Mouse (Mus musculus): ENCODE measurements around the gene Tmem63b. TPM values are rescaled to one million over a fixed set of nuclear protein-coding genes. Genes with fewer than 3 reads are reported as not detected.

Tmem63b gene
- total and polyA plus RNA-seq, 2 experiments from 2014 or later = 139 to 252 TPM

DNA sequence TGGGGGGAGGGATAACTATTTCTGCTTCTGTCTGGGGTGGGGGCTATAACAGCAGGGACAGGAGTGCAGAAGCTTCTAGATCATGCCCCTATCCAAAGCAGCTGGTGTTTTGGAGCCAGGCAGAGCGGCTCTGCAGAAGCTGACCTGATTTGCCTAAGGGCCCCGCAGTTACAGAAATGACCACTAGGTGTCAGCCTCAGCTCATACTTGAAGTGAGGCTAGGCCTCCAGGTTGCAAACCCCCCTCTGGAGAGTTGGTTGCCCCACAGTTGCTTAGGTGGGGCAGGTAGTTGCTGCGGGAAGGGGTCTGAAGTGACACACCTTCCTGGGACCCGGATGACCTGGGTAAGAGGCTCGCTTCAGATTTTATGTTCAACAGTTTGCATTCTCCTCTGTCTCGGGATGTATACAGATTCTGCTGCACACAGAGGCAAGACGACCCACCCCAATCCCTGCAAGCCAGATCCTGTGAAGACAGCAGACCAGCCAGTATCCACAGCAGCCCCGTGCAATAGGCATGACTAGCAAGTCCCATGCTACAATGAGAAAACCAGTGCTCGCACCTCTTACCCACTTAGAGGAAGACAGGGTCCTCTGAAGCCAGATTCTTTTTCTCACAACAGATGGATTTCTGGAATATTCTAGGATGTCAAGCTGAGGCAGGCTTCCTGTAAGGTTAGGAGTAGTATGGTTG, 44.6 kb upstream of the Tmem63b start:
- TF ChIP-seq CTCF (IDR thresholded peaks at IDR 0.05; ENCODE audit: low read depth) = peak; percentile 95
- Histone ChIP-seq H3K9me3 (ENCODE audit: low read length) (no peaks in the 10 kb centered on the region), H3K4me3 (ENCODE audit: low read length) (no peak overlapping the region), H3K27ac (no peak overlapping the region), H3K9ac (replicated peaks; ENCODE audit: low read length) (no peak overlapping the region), H3K27me3 (ENCODE audit: insufficient read depth, low read length) (no peaks in the 10 kb centered on the region), H3K4me1 (ENCODE audit: insufficient read depth, low read length) (peaks cover 18% of the 10 kb centered on the region; the same call in 1 of the 2 replicates), H3K36me3 (ENCODE audit: insufficient read depth, low read length) (no peaks in the 10 kb centered on the region), H3K4me2 (ENCODE audit: low read depth, low read length) (no peak overlapping the region)
- WGBS = 22% methylated on average over 9 of the region's 9 CpGs
- ATAC-seq (peak; percentile 48), DNase-seq (ENCODE audit: low spot score) (peak; percentile 94)

DNA sequence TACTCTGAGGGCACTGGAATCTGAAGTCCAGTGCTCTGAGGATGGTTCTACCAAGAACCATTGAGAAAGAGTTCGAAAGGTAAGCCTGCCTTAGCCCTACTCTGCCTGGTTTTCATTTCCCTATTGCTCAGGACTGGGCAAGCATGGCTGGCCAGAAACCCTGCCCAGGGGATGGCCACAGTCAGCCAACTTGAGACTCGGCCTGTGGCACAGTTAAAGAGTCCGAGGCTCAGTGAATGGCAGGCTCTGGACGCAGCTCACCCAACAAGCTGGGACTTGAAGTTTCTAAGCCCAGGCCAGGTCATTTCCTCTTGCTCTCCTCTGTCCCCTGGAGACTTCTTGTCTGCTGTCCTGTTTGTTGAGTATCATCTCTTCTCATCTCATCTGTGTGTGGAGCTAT, 44.0 kb upstream of the Tmem63b start:
- DNase-seq (ENCODE audit: low spot score) (no peak), ATAC-seq (no peak)
- H3K9ac ChIP-seq (replicated peaks; ENCODE audit: low read length) = no peak overlapping the region
- H3K4me1 ChIP-seq (ENCODE audit: insufficient read depth, low read length) = peaks cover 13% of the 10 kb centered on the region; the same call in 1 of the 2 replicates
- H3K27me3 ChIP-seq (ENCODE audit: insufficient read depth, low read length) = no peaks in the 10 kb centered on the region
- H3K27ac ChIP-seq = no peak overlapping the region
- 93% methylated on average over 4 of the region's 4 CpGs for WGBS
- no peak overlapping the region for H3K4me3 ChIP-seq (ENCODE audit: low read length)
- no peak for TF ChIP-seq CTCF (IDR thresholded peaks at IDR 0.05; ENCODE audit: low read depth)
- H3K4me2 ChIP-seq (ENCODE audit: low read depth, low read length) = no peak overlapping the region
- H3K9me3 ChIP-seq (ENCODE audit: low read length) = no peaks in the 10 kb centered on the region
- H3K36me3 ChIP-seq (ENCODE audit: insufficient read depth, low read length) = no peaks in the 10 kb centered on the region

DNA sequence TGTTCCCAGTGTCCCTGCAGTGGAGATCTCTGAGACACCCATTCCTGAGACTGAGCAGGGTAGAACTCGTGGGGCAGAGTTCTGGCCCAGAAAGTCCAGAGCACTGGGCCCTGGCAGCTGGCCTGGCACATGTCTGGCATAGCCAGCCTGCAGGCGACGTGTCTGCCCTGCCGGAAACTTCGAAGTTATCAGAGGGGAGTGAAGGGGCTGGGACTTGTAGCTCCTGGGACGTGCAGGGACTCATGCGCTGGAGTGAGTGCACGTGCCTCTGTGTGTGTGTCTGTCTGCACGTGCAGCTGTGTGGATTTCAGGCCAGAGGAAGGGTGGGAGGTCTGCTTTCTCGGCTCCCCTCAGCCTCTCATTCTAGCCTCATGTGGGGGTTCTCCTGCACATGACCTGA, 42.7 kb upstream of the Tmem63b start:
- no peak overlapping the region for H3K4me2 ChIP-seq (ENCODE audit: low read depth, low read length)
- peaks cover 5% of the 10 kb centered on the region; the same call in 1 of the 2 replicates for H3K4me1 ChIP-seq (ENCODE audit: insufficient read depth, low read length)
- TF ChIP-seq CTCF (IDR thresholded peaks at IDR 0.05; ENCODE audit: low read depth) = no peak
- no peaks in the 10 kb centered on the region for H3K36me3 ChIP-seq (ENCODE audit: insufficient read depth, low read length)
- H3K27me3 ChIP-seq (ENCODE audit: insufficient read depth, low read length) = no peaks in the 10 kb centered on the region
- H3K4me3 ChIP-seq (ENCODE audit: low read length) = no peak overlapping the region
- H3K9me3 ChIP-seq (ENCODE audit: low read length) = no peaks in the 10 kb centered on the region
- H3K9ac ChIP-seq (replicated peaks; ENCODE audit: low read length) = no peak overlapping the region
- ATAC-seq = no peak
- WGBS = 51% methylated on average over 10 of the region's 10 CpGs
- DNase-seq (ENCODE audit: low spot score) = no peak
- H3K27ac ChIP-seq = no peak overlapping the region

DNA sequence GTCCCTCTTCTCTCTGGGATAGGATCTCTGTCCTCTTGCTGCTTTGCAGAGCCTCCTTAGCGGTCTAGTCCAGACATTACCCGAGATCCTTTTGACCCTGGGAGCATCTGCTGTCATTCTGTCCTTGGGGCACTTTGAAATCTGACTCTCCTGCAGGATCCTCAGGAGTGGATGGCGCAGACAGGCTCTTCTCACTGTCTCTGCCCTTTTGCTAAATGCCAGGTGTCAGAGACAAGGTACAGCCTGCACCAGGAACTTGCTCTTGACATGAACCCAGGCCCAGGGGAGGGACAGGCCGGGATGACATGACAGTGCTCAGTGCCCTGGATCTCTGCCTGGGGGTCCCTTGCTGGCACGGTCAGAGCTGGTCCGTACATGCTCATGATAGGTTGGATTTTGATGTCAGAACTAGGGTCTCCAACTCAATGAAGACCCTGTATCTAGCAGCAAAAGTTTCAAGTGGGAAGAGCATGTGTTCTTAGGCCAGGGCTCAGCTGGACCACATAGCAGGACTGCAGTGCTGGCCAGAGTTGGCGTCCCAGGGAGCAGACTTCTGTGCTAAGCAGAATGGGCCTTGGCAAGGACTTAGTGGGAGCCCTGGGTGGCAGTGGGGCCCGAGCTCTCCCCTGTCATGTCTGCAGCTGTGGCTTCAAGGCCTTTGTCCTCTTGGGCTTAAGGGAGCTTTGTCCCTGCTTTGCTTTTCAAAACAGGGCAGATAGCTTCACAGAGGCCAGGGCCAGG, 41.4 kb upstream of the Tmem63b start:
- Histone ChIP-seq H3K4me3 (ENCODE audit: low read length) (no peak overlapping the region), H3K27ac (no peak overlapping the region), H3K9ac (replicated peaks; ENCODE audit: low read length) (no peak overlapping the region), H3K4me2 (ENCODE audit: low read depth, low read length) (no peak overlapping the region), H3K9me3 (ENCODE audit: low read length) (no peaks in the 10 kb centered on the region), H3K4me1 (ENCODE audit: insufficient read depth, low read length) (0 out of 2 replicates have a peak, but pooled peaks cover 4% of the 10 kb centered on the region), H3K36me3 (ENCODE audit: insufficient read depth, low read length) (no peaks in the 10 kb centered on the region), H3K27me3 (ENCODE audit: insufficient read depth, low read length) (no peaks in the 10 kb centered on the region)
- 59% methylated on average over 8 of the region's 8 CpGs for WGBS
- ATAC-seq (no peak), DNase-seq (ENCODE audit: low spot score) (no peak)
- TF ChIP-seq CTCF (IDR thresholded peaks at IDR 0.05; ENCODE audit: low read depth) = no peak

DNA sequence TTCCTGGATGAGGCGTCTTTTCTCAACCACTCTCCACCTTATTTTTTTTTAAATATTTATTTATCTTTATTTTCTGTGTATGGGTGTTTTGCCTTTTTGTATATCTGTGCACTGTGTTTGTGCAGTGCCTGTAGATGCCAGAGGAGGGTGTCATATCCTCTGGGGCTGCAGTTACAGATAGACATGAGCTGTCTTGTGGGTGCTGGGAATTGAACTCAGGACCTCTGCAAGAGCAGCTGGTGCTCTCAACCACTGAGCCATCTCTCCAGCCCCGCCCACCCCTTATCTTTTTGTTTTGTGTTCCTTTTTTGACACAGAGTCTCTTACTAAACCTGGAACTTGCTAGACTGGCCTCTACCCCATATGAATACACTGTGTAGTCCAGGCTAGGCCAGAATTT, 40.8 kb upstream of the Tmem63b start:
- H3K36me3 ChIP-seq (ENCODE audit: insufficient read depth, low read length) = no peaks in the 10 kb centered on the region
- no peak overlapping the region for H3K9ac ChIP-seq (replicated peaks; ENCODE audit: low read length)
- H3K4me2 ChIP-seq (ENCODE audit: low read depth, low read length) = no peak overlapping the region
- no peak for TF ChIP-seq CTCF (IDR thresholded peaks at IDR 0.05; ENCODE audit: low read depth)
- H3K4me3 ChIP-seq (ENCODE audit: low read length) = no peak overlapping the region
- no peak for DNase-seq (ENCODE audit: low spot score)
- no peaks in the 10 kb centered on the region for H3K9me3 ChIP-seq (ENCODE audit: low read length)
- ATAC-seq = no peak
- H3K27me3 ChIP-seq (ENCODE audit: insufficient read depth, low read length) = no peaks in the 10 kb centered on the region
- no peak overlapping the region for H3K27ac ChIP-seq
- 0 out of 2 replicates have a peak, but pooled peaks cover 4% of the 10 kb centered on the region for H3K4me1 ChIP-seq (ENCODE audit: insufficient read depth, low read length)
- 81% methylated on average over 2 of the region's 2 CpGs for WGBS

DNA sequence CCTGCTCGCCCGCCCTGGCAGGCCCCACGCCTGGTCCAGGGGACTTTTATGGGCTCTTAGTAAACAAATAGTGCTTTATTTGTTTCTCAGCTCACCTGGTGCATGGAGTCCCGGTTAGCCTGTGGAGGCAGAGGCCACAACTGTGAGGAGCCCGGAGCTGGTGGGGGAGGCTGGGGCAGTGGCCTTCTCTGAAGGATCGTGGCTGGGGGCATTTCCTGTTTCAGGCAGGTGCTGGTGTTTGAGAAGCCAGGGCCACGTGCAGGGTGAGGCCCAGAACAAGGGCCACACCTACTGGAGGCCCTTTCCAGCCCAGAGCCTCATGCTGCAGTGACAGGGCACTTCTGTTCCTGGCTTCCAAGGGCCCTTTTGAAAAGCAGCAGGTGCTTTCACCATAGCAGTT, 39.5 kb upstream of the Tmem63b start:
- 73% methylated on average over 7 of the region's 7 CpGs for WGBS

More for the DNA sequence above, 39.5 kb upstream of the Tmem63b start:
- Histone ChIP-seq H3K27ac (no peak overlapping the region), H3K9me3 (ENCODE audit: low read length) (no peaks in the 10 kb centered on the region), H3K4me1 (ENCODE audit: insufficient read depth, low read length) (0 out of 2 replicates have a peak, but pooled peaks cover 4% of the 10 kb centered on the region), H3K4me3 (ENCODE audit: low read length) (no peak overlapping the region), H3K27me3 (ENCODE audit: insufficient read depth, low read length) (no peaks in the 10 kb centered on the region), H3K4me2 (ENCODE audit: low read depth, low read length) (no peak overlapping the region), H3K9ac (replicated peaks; ENCODE audit: low read length) (no peak overlapping the region), H3K36me3 (ENCODE audit: insufficient read depth, low read length) (no peaks in the 10 kb centered on the region)
- no peak for ATAC-seq
- DNase-seq (ENCODE audit: low spot score) = no peak
- TF ChIP-seq CTCF (IDR thresholded peaks at IDR 0.05; ENCODE audit: low read depth) = no peak
